Mouse (Mus musculus) liver, embryonic 12.5 days (tissue): ENCODE measurements around the gene Tshz2. TPM values are rescaled to one million over a fixed set of nuclear protein-coding genes. Genes with fewer than 3 reads are reported as not detected.

Experiments
- polyA plus RNA-seq: library from polyadenylated mRNA; unstranded; fragments of >200 nt; fragmentation: Nextera tagmentation; extraction: Ambion mirVana; gene quantifications from 2 replicates; pipeline ENCODE4 v1.2.1, GENCODE M21; 2016

Gene Tshz2
- polyA plus RNA-seq, 1 experiment from 2014 or later, result 2.9 TPM

Other genes with a start within 250 kb of the Tshz2 start
- not detected in 2 replicates for gene Gm11011, start 45.3 kb upstream of the Tshz2 start, polyA plus RNA-seq